ENCODE assay signal across 9 mouse cellular contexts in the genomic region with DNA sequence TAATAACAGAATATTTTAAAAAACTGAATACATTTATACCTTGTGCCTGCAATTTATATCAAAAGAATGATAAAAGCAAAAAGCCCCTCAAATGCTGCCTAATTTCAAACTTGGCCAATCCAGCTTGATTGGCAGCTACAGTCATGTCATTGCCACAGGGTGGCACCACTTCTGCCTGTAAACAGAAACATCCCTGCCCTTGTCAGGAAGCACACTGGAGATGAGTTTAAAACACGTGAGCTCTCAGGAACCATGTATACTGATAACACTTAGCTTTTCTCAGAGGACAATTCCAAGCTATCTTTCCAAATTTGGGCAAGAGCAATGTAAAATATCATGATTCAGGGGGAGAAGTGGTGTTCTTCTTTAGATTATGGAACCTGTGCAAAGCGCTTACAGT.
DNase-seq lines count a peak whose midpoint lies in the region; ATAC-seq and TF ChIP-seq lines count a peak whose summit lies in the region.
"Had no signal": no experiment of that assay in that cellular context is flagged by ENCODE, and none has a peak within 500 bp of the region (broad histone marks: within the 10 kb centered on the region; RNA-seq: fewer than 3 reads in every experiment).

No protein-coding gene starts in this region.

- WGBS in heart, embryonic 15.5 days = 48% methylated on average over 2 of the region's 2 CpGs
- WGBS in midbrain, embryonic 11.5 days = 74% methylated on average over 2 of the region's 2 CpGs
- WGBS in midbrain, embryonic 16.5 days = 51% methylated on average over 2 of the region's 2 CpGs
- 52% methylated on average over 2 of the region's 2 CpGs for WGBS in bone marrow, adult 2 months
- WGBS in hindbrain, embryonic 11.5 days = 67% methylated on average over 2 of the region's 2 CpGs
- 62% methylated on average over 2 of the region's 2 CpGs for WGBS in kidney, embryonic 14.5 days

- H3K9me3 ChIP-seq in heart, embryonic 15.5 days (replicated peaks) = no peaks in the 10 kb centered on the region
- no peaks in the 10 kb centered on the region for H3K9me3 ChIP-seq in midbrain, embryonic 11.5 days (ENCODE audit: control insufficient read depth, low read length)
- no peaks in the 10 kb centered on the region for H3K9me3 ChIP-seq in midbrain, embryonic 16.5 days (replicated peaks; ENCODE audit: control insufficient read depth, low read length, poor library complexity, severe bottlenecking)
- no peaks in the 10 kb centered on the region for H3K9me3 ChIP-seq in hindbrain, embryonic 11.5 days (ENCODE audit: control insufficient read depth, low read length)
- H3K9me3 ChIP-seq in kidney, embryonic 14.5 days (ENCODE audit: control insufficient read depth, low read length) = no peaks in the 10 kb centered on the region
- H3K9me3 ChIP-seq: liver, embryonic 15.5 days had no signal

- TF ChIP-seq POLR2A in bone marrow, adult 2 months (IDR thresholded peaks at IDR 0.05; ENCODE audit: borderline replicate concordance, control insufficient read depth, low read depth, low read length) = no peak

- intact Hi-C loops in heart, postnatal 36 days (cut with DNase I) = loop anchor here (5.0 kb wide), 2 partner anchors 76 to 201 kb away; no protein-coding TSS in a partner anchor

- peaks cover 22% of the 10 kb centered on the region for H3K4me1 ChIP-seq in heart, embryonic 15.5 days (replicated peaks)
- no peaks in the 10 kb centered on the region for H3K4me1 ChIP-seq in midbrain, embryonic 11.5 days (ENCODE audit: control insufficient read depth, insufficient read depth, low read length)
- H3K4me1 ChIP-seq in midbrain, embryonic 16.5 days (ENCODE audit: control insufficient read depth, insufficient read depth, low read length) = no peaks in the 10 kb centered on the region
- H3K4me1 ChIP-seq in bone marrow, adult 2 months (ENCODE audit: control insufficient read depth, insufficient read depth, low read length) = no peaks in the 10 kb centered on the region
- no peaks in the 10 kb centered on the region for H3K4me1 ChIP-seq in hindbrain, embryonic 11.5 days (replicated peaks; ENCODE audit: control insufficient read depth, insufficient read depth, low read length)
- no peaks in the 10 kb centered on the region for H3K4me1 ChIP-seq in kidney, embryonic 14.5 days (ENCODE audit: control insufficient read depth, insufficient read depth, low read length)
- H3K4me1 ChIP-seq: liver, embryonic 15.5 days had no signal

- no peak overlapping the region for H3K4me2 ChIP-seq in heart, embryonic 15.5 days
- no peak overlapping the region for H3K4me2 ChIP-seq in midbrain, embryonic 11.5 days
- no peak overlapping the region for H3K4me2 ChIP-seq in midbrain, embryonic 16.5 days (ENCODE audit: low read length)
- H3K4me2 ChIP-seq in hindbrain, embryonic 11.5 days (replicated peaks; ENCODE audit: low read depth, low read length) = no peak overlapping the region
- H3K4me2 ChIP-seq in kidney, embryonic 14.5 days (replicated peaks; ENCODE audit: low read depth, low read length) = no peak overlapping the region
- H3K4me2 ChIP-seq: liver, embryonic 15.5 days had no signal

- H3K36me3 ChIP-seq in heart, embryonic 15.5 days = no peaks in the 10 kb centered on the region
- H3K36me3 ChIP-seq in midbrain, embryonic 11.5 days (ENCODE audit: control insufficient read depth, insufficient read depth, low read length) = no peaks in the 10 kb centered on the region
- H3K36me3 ChIP-seq in midbrain, embryonic 16.5 days (ENCODE audit: control insufficient read depth, insufficient read depth, low read length) = no peaks in the 10 kb centered on the region
- H3K36me3 ChIP-seq in hindbrain, embryonic 11.5 days (ENCODE audit: control insufficient read depth, insufficient read depth, low read length) = no peaks in the 10 kb centered on the region
- H3K36me3 ChIP-seq in kidney, embryonic 14.5 days (ENCODE audit: control insufficient read depth, insufficient read depth, low read length) = no peaks in the 10 kb centered on the region
- H3K36me3 ChIP-seq: liver, embryonic 15.5 days had no signal

- TF ChIP-seq CTCF in bone marrow, adult 2 months (IDR thresholded peaks at IDR 0.05; ENCODE audit: control insufficient read depth, insufficient read depth, low read length) = peak; percentile 38; the same call in 1 of the 2 replicates

- H3K9ac ChIP-seq in heart, embryonic 15.5 days = no peak overlapping the region
- H3K9ac ChIP-seq in midbrain, embryonic 11.5 days (ENCODE audit: low read length) = no peak overlapping the region
- H3K9ac ChIP-seq in midbrain, embryonic 16.5 days (ENCODE audit: low read depth, low read length) = no peak overlapping the region
- H3K9ac ChIP-seq in hindbrain, embryonic 11.5 days (ENCODE audit: low read depth, low read length) = no peak overlapping the region
- H3K9ac ChIP-seq in kidney, embryonic 14.5 days (ENCODE audit: low read depth, low read length) = no peak overlapping the region
- H3K9ac ChIP-seq: liver, embryonic 15.5 days had no signal

- no peaks in the 10 kb centered on the region for H3K27me3 ChIP-seq in heart, embryonic 15.5 days
- no peaks in the 10 kb centered on the region for H3K27me3 ChIP-seq in midbrain, embryonic 11.5 days (ENCODE audit: control insufficient read depth, insufficient read depth, low read length)
- no peaks in the 10 kb centered on the region for H3K27me3 ChIP-seq in midbrain, embryonic 16.5 days (ENCODE audit: control insufficient read depth, insufficient read depth, low read depth, low read length)
- H3K27me3 ChIP-seq in hindbrain, embryonic 11.5 days (ENCODE audit: control insufficient read depth, insufficient read depth, low read length) = no peaks in the 10 kb centered on the region
- H3K27me3 ChIP-seq in kidney, embryonic 14.5 days (ENCODE audit: control insufficient read depth, insufficient read depth, low read length) = no peaks in the 10 kb centered on the region
- H3K27me3 ChIP-seq: liver, embryonic 15.5 days had no signal

- no peak overlapping the region for H3K4me3 ChIP-seq in heart, embryonic 15.5 days
- H3K4me3 ChIP-seq in midbrain, embryonic 11.5 days (ENCODE audit: low read depth, low read length) = no peak overlapping the region
- H3K4me3 ChIP-seq in midbrain, embryonic 16.5 days (ENCODE audit: low read depth, low read length) = no peak overlapping the region
- H3K4me3 ChIP-seq in bone marrow, adult 2 months (replicated peaks; ENCODE audit: control insufficient read depth, low read depth, low read length) = no peak overlapping the region
- H3K4me3 ChIP-seq in hindbrain, embryonic 11.5 days (ENCODE audit: low read depth, low read length) = no peak overlapping the region
- no peak overlapping the region for H3K4me3 ChIP-seq in kidney, embryonic 14.5 days (ENCODE audit: low read length)
- H3K4me3 ChIP-seq: liver, embryonic 15.5 days had no signal

- no peak for ATAC-seq in heart, embryonic 15.5 days (replicated peaks; ENCODE audit: insufficient number of reproducible peaks, insufficient read depth, low FRiP score, low read depth)
- no peak for ATAC-seq in midbrain, embryonic 11.5 days (ENCODE audit: low FRiP score)
- no peak for ATAC-seq in midbrain, embryonic 16.5 days
- no peak for ATAC-seq in hindbrain, embryonic 11.5 days (ENCODE audit: low FRiP score)
- no peak for ATAC-seq in kidney, embryonic 14.5 days (ENCODE audit: low FRiP score, low TSS enrichment)

- no peak for DNase-seq in heart, postnatal 36 days
- peak; percentile 66 for DNase-seq in midbrain, embryonic 11.5 days (ENCODE audit: low spot score, missing footprints)
- peak; percentile 36 for DNase-seq in retina, embryonic 14.5 days (ENCODE audit: low spot score)
- no peak for DNase-seq in hindbrain, embryonic 11.5 days (ENCODE audit: low spot score)

- H3K27ac ChIP-seq in heart, embryonic 15.5 days = peak overlapping the region; percentile 34
- H3K27ac ChIP-seq in midbrain, embryonic 11.5 days (ENCODE audit: low read depth, low read length) = no peak overlapping the region
- H3K27ac ChIP-seq in midbrain, embryonic 16.5 days (ENCODE audit: low read length) = no peak overlapping the region
- no peak overlapping the region for H3K27ac ChIP-seq in bone marrow, adult 2 months (ENCODE audit: control insufficient read depth, insufficient read depth, low read depth, low read length, poor library complexity)
- H3K27ac ChIP-seq in hindbrain, embryonic 11.5 days (ENCODE audit: low read depth, low read length) = no peak overlapping the region
- H3K27ac ChIP-seq in kidney, embryonic 14.5 days (ENCODE audit: low read depth, low read length) = no peak overlapping the region
- H3K27ac ChIP-seq: liver, embryonic 15.5 days had no signal

Comparison
In these comparisons a context has a peak if more than half of its experiments do, and no peak if none do; other contexts are left out.
1. DNase-seq: peak in midbrain, embryonic 11.5 days (single experiment) and retina, embryonic 14.5 days (single experiment); none in heart, postnatal 36 days (0 of 2) and hindbrain, embryonic 11.5 days (single experiment).